ENCODE assay signal across 8 mouse cellular contexts in genomic region chr17:65783182-65784161, GRCm38 (mm10). TPM values are rescaled to one million over a fixed set of nuclear protein-coding genes. Genes with fewer than 3 reads are reported as not detected.
DNase-seq lines count a peak whose midpoint lies in the region; ATAC-seq and TF ChIP-seq lines count a peak whose summit lies in the region.

No protein-coding gene starts in this region.

- no peak for TF ChIP-seq CTCF in heart, adult 2 months (IDR thresholded peaks at IDR 0.05)

- intact Hi-C loops in heart, adult 2 months (cut with DNase I): loop anchor here (2.0 kb wide), 2 partner anchors 77 to 171 kb away; partner anchors contain the start of gene Vapa

- H3K4me1 ChIP-seq in embryonic facial prominence, embryonic 10.5 days: peaks cover 17% of the 10 kb centered on the region
- H3K4me1 ChIP-seq in heart, adult 2 months (ENCODE audit: control insufficient read depth, insufficient read depth, low read length): peaks cover 3% of the 10 kb centered on the region
- peaks cover 12% of the 10 kb centered on the region; the same call in 1 of the 2 replicates for H3K4me1 ChIP-seq in limb, embryonic 15.5 days
- H3K4me1 ChIP-seq in midbrain, embryonic 15.5 days: peaks cover 17% of the 10 kb centered on the region

- no peaks in the 10 kb centered on the region for H3K27me3 ChIP-seq in embryonic facial prominence, embryonic 10.5 days (replicated peaks; ENCODE audit: low read depth, poor library complexity, severe bottlenecking)
- no peaks in the 10 kb centered on the region for H3K27me3 ChIP-seq in heart, adult 2 months (ENCODE audit: control insufficient read depth, insufficient read depth, low read length)
- H3K27me3 ChIP-seq in limb, embryonic 15.5 days: no peaks in the 10 kb centered on the region
- H3K27me3 ChIP-seq in midbrain, embryonic 15.5 days (replicated peaks): no peaks in the 10 kb centered on the region

- H3K4me2 ChIP-seq in limb, embryonic 15.5 days: peak overlapping the region; percentile 66
- peak overlapping the region; percentile 68 for H3K4me2 ChIP-seq in midbrain, embryonic 15.5 days

- H3K9ac ChIP-seq in heart, adult 2 months (ENCODE audit: low read depth, low read length): peak overlapping the region; percentile 100
- peak overlapping the region; percentile 98 for H3K9ac ChIP-seq in limb, embryonic 15.5 days
- H3K9ac ChIP-seq in midbrain, embryonic 15.5 days: peak overlapping the region; percentile 99

- ATAC-seq in limb, embryonic 15.5 days (ENCODE audit: insufficient number of reproducible peaks, low FRiP score, low TSS enrichment, low read depth): no peak; the same call in 1 of the 2 replicates
- peak; percentile 72 for ATAC-seq in midbrain, embryonic 15.5 days (replicated peaks)

- peak overlapping the region; percentile 100 for H3K27ac ChIP-seq in embryonic facial prominence, embryonic 10.5 days (replicated peaks)
- H3K27ac ChIP-seq in heart, adult 2 months: peak overlapping the region; percentile 96
- peak overlapping the region; percentile 99 for H3K27ac ChIP-seq in limb, embryonic 15.5 days
- H3K27ac ChIP-seq in midbrain, embryonic 15.5 days: peak overlapping the region; percentile 99

- peaks cover 35% of the 10 kb centered on the region for H3K36me3 ChIP-seq in embryonic facial prominence, embryonic 10.5 days (replicated peaks)
- H3K36me3 ChIP-seq in heart, adult 2 months (ENCODE audit: control insufficient read depth, insufficient read depth, low read length): peaks cover 2% of the 10 kb centered on the region; the same call in 1 of the 2 replicates
- peaks cover 6% of the 10 kb centered on the region; the same call in 1 of the 2 replicates for H3K36me3 ChIP-seq in limb, embryonic 15.5 days
- H3K36me3 ChIP-seq in midbrain, embryonic 15.5 days (replicated peaks): no peaks in the 10 kb centered on the region

- 3% methylated on average over 133 of the region's 135 CpGs for WGBS in embryonic facial prominence, embryonic 10.5 days
- WGBS in heart, adult 2 months: 8% methylated on average over 105 of the region's 135 CpGs
- under 1% methylated on average over 62 of the region's 135 CpGs for WGBS in limb, embryonic 15.5 days
- WGBS in midbrain, embryonic 15.5 days: under 1% methylated on average over 94 of the region's 135 CpGs

- H3K9me3 ChIP-seq in embryonic facial prominence, embryonic 10.5 days: peaks cover 6% of the 10 kb centered on the region; the same call in 1 of the 2 replicates
- no peaks in the 10 kb centered on the region for H3K9me3 ChIP-seq in limb, embryonic 15.5 days
- H3K9me3 ChIP-seq in midbrain, embryonic 15.5 days: no peaks in the 10 kb centered on the region

- H3K79me2 ChIP-seq in heart, adult 2 months (replicated peaks; ENCODE audit: control insufficient read depth, insufficient read depth, low read length): no peaks in the 10 kb centered on the region; the same call in none of the 2 replicates

- TF ChIP-seq EP300 in heart, adult 2 months (IDR thresholded peaks at IDR 0.05; ENCODE audit: insufficient read depth, low read depth, low read length): no peak

- DNase-seq in 3134 (ENCODE audit: extremely low read depth, insufficient read length, low spot score): peak; percentile 74
- DNase-seq in adrenal gland, adult 8-10 months: peak; percentile 58
- DNase-seq in embryonic facial prominence, embryonic 10.5 days (ENCODE audit: low spot score): peak; percentile 82
- peak; percentile 83 to 87 for DNase-seq in heart, adult 2 months
- peak; percentile 75 for DNase-seq in kidney, adult 18-20 months
- DNase-seq in spleen, adult 18-20 months: peak; percentile 72 to 79

- H3K4me3 ChIP-seq in embryonic facial prominence, embryonic 10.5 days: peak overlapping the region; percentile 94
- H3K4me3 ChIP-seq in heart, adult 2 months: peak overlapping the region; percentile 73
- peak overlapping the region; percentile 85 for H3K4me3 ChIP-seq in limb, embryonic 15.5 days
- peak overlapping the region; percentile 96 for H3K4me3 ChIP-seq in midbrain, embryonic 15.5 days

- TF ChIP-seq POLR2A in heart, adult 2 months (IDR thresholded peaks at IDR 0.05; ENCODE audit: insufficient read depth, low read depth, low read length): peak; percentile 30

RNA-seq across cellular contexts. Expression of gene Ppp4r1, which starts 1.1 kb away (rescaled TPM):
- 10 to 100 TPM; 61.5 to 75.7 (median 67.7) TPM for total RNA-seq in adrenal gland, adult 8-10 months (2022)
- 61.4 and 67.4 TPM in 2 replicates for polyA plus RNA-seq in embryonic facial prominence, embryonic 10.5 days (2016; fragmentation: Nextera tagmentation; extraction: Ambion mirVana)
- total RNA-seq in heart, adult 2 months (2021): 10 to 100 TPM; 36.9 to 43.3 TPM
- 25.3 and 50.3 TPM in 2 replicates for polyA plus RNA-seq in heart, adult 2 months (2012; rRNA removed)
- polyA plus RNA-seq in limb, embryonic 15.5 days (2015; fragmentation: Nextera tagmentation; extraction: Ambion mirVana): 37.2 and 37.7 TPM in 2 replicates
- 45.1 and 49.2 TPM in 2 replicates for polyA plus RNA-seq in midbrain, embryonic 15.5 days (2015; fragmentation: Nextera tagmentation; extraction: Ambion mirVana)

RNA-seq across cellular contexts. Expression of gene Rab31, which starts 10.9 kb away (rescaled TPM):
- 10 to 100 TPM; 42.4 to 60.1 (median 50.4) TPM for total RNA-seq in adrenal gland, adult 8-10 months (2022)
- polyA plus RNA-seq in embryonic facial prominence, embryonic 10.5 days (2016; fragmentation: Nextera tagmentation; extraction: Ambion mirVana): 54.6 and 58.7 TPM in 2 replicates
- total RNA-seq in heart, adult 2 months (2021): 10 to 100 TPM; 12.5 to 16.5 TPM
- 13.0 and 22.2 TPM in 2 replicates for polyA plus RNA-seq in heart, adult 2 months (2012; rRNA removed)
- polyA plus RNA-seq in limb, embryonic 15.5 days (2015; fragmentation: Nextera tagmentation; extraction: Ambion mirVana): 53.5 and 54.1 TPM in 2 replicates
- 76.6 and 80.1 TPM in 2 replicates for polyA plus RNA-seq in midbrain, embryonic 15.5 days (2015; fragmentation: Nextera tagmentation; extraction: Ambion mirVana)
